In genomic region chr7:97345229-97345871, GRCm38 (mm10) we compare ENCODE assay signal across 9 mouse cellular contexts. TPM values are rescaled to one million over a fixed set of nuclear protein-coding genes. Genes with fewer than 3 reads are reported as not detected.
DNase-seq lines count a peak whose midpoint lies in the region; ATAC-seq and TF ChIP-seq lines count a peak whose summit lies in the region.
"Had no signal": no experiment of that assay in that cellular context is flagged by ENCODE, and none has a peak within 500 bp of the region (broad histone marks: within the 10 kb centered on the region; RNA-seq: fewer than 3 reads in every experiment).

No protein-coding gene starts in this region.

- no peak overlapping the region for H3K4me3 ChIP-seq in hindbrain, embryonic 15.5 days
- no peak overlapping the region for H3K4me3 ChIP-seq in hindbrain, embryonic 12.5 days
- no peak overlapping the region for H3K4me3 ChIP-seq in liver, postnatal 0 days (ENCODE audit: low read depth, low read length)

- peak; percentile 80 for ATAC-seq in hindbrain, embryonic 15.5 days (ENCODE audit: low FRiP score, low read depth)
- ATAC-seq in hindbrain, embryonic 12.5 days (ENCODE audit: low FRiP score) = no peak
- ATAC-seq in inflammation-experienced regulatory T-cells, adult 6 months = no peak
- no peak for ATAC-seq in liver, postnatal 0 days

- no peak for TF ChIP-seq EP300 in liver, postnatal 0 days (IDR thresholded peaks at IDR 0.05; ENCODE audit: low read depth)

- WGBS in hindbrain, embryonic 15.5 days = 43% methylated on average over 10 of the region's 10 CpGs
- WGBS in hindbrain, embryonic 12.5 days = 69% methylated on average over 10 of the region's 10 CpGs
- 65% methylated on average over 10 of the region's 10 CpGs for WGBS in liver, postnatal 0 days (ENCODE audit: insufficient replicate concordance)

- no peak overlapping the region for H3K9ac ChIP-seq in hindbrain, embryonic 15.5 days
- H3K9ac ChIP-seq in hindbrain, embryonic 12.5 days = no peak overlapping the region
- no peak overlapping the region for H3K9ac ChIP-seq in liver, postnatal 0 days (replicated peaks)

- no peak for TF ChIP-seq CTCF in liver, postnatal 0 days (IDR thresholded peaks at IDR 0.05; ENCODE audit: low read depth)

- peaks cover 15% of the 10 kb centered on the region for H3K4me1 ChIP-seq in hindbrain, embryonic 15.5 days (replicated peaks)
- H3K4me1 ChIP-seq in hindbrain, embryonic 12.5 days = peaks cover 3% of the 10 kb centered on the region; the same call in 1 of the 2 replicates
- H3K4me1 ChIP-seq in liver, postnatal 0 days (ENCODE audit: insufficient read depth) = peaks cover 5% of the 10 kb centered on the region; the same call in 1 of the 2 replicates

- no peaks in the 10 kb centered on the region for H3K9me3 ChIP-seq in hindbrain, embryonic 15.5 days
- H3K9me3 ChIP-seq in hindbrain, embryonic 12.5 days (replicated peaks) = no peaks in the 10 kb centered on the region
- no peaks in the 10 kb centered on the region for H3K9me3 ChIP-seq in liver, postnatal 0 days (ENCODE audit: low read length)

- peaks cover 7% of the 10 kb centered on the region for H3K36me3 ChIP-seq in hindbrain, embryonic 15.5 days
- H3K36me3 ChIP-seq in hindbrain, embryonic 12.5 days = peaks cover 10% of the 10 kb centered on the region
- no peaks in the 10 kb centered on the region; the same call in 1 of the 2 replicates for H3K36me3 ChIP-seq in liver, postnatal 0 days (replicated peaks; ENCODE audit: insufficient read depth, low read length)

- DNase-seq in cerebellum, adult 8-10 months = peak; percentile 43
- DNase-seq in gastrocnemius, postnatal 25 days = peak; percentile 73
- peak; percentile 75 for DNase-seq in layer of hippocampus, postnatal 36 days
- peak; percentile 58 for DNase-seq in skeletal muscle tissue, adult 2 months (ENCODE audit: low read depth, low spot score)
- DNase-seq in liver, postnatal 0 days = no peak

- no peaks in the 10 kb centered on the region for H3K27me3 ChIP-seq in hindbrain, embryonic 15.5 days
- H3K27me3 ChIP-seq in hindbrain, embryonic 12.5 days = no peaks in the 10 kb centered on the region
- H3K27me3 ChIP-seq in liver, postnatal 0 days (ENCODE audit: insufficient read depth, low read length) = no peaks in the 10 kb centered on the region

- no peak overlapping the region for H3K4me2 ChIP-seq in hindbrain, embryonic 15.5 days
- no peak overlapping the region for H3K4me2 ChIP-seq in hindbrain, embryonic 12.5 days (replicated peaks)
- H3K4me2 ChIP-seq in liver, postnatal 0 days (ENCODE audit: low read depth, low read length) = no peak overlapping the region

- H3K27ac ChIP-seq in hindbrain, embryonic 15.5 days (replicated peaks) = peak overlapping the region; percentile 34; the same call in 1 of the 2 replicates
- H3K27ac ChIP-seq in hindbrain, embryonic 12.5 days = no peak overlapping the region
- no peak overlapping the region for H3K27ac ChIP-seq in liver, postnatal 0 days (ENCODE audit: low read depth)
- H3K27ac ChIP-seq: kidney, postnatal 0 days had no signal

RNA-seq across cellular contexts. Expression of gene Kctd21, which starts 13.2 kb away (rescaled TPM):
- polyA plus RNA-seq in hindbrain, embryonic 15.5 days (2015; fragmentation: Nextera tagmentation; extraction: Ambion mirVana) = 7.3 and 7.7 TPM in 2 replicates
- polyA plus RNA-seq in hindbrain, embryonic 12.5 days (2016; fragmentation: Nextera tagmentation; extraction: Ambion mirVana) = 6.3 and 7.7 TPM in 2 replicates
- 1 to 10 TPM; 2.9 to 3.8 TPM for total RNA-seq in gastrocnemius, postnatal 25 days (2021)
- 10 to 100 TPM; 13.8 to 15.6 TPM for total RNA-seq in layer of hippocampus, postnatal 36 days (2021)
- 1 to 10 TPM in 2 of 3 experiments, under 1 TPM in 1; 0.97 to 1.6 (median 1.5) TPM for polyA plus RNA-seq in inflammation-experienced regulatory T-cells, adult 6 months (2017; shearing (Covaris generic))
- 1.1 and 1.2 TPM in 2 replicates for polyA plus RNA-seq in liver, postnatal 0 days (2015; fragmentation: Nextera tagmentation; extraction: Ambion mirVana)

RNA-seq across cellular contexts. Expression of gene Usp35, which starts 13.5 kb away (rescaled TPM):
- polyA plus RNA-seq in hindbrain, embryonic 15.5 days (2015; fragmentation: Nextera tagmentation; extraction: Ambion mirVana) = 3.6 and 5.2 TPM in 2 replicates
- polyA plus RNA-seq in hindbrain, embryonic 12.5 days (2016; fragmentation: Nextera tagmentation; extraction: Ambion mirVana) = 4.0 and 5.1 TPM in 2 replicates
- 1 to 10 TPM in 1 of 2 experiments, under 1 TPM in 1; 1.00 to 1.2 TPM for total RNA-seq in gastrocnemius, postnatal 25 days (2021)
- total RNA-seq in layer of hippocampus, postnatal 36 days (2021) = 10 to 100 TPM; 12.9 to 14.1 TPM
- 1 to 10 TPM in 2 of 3 experiments, under 1 TPM in 1; 0.87 to 2.3 (median 2.3) TPM for polyA plus RNA-seq in inflammation-experienced regulatory T-cells, adult 6 months (2017; shearing (Covaris generic))
- 0.14 and 0.18 TPM in 2 replicates for polyA plus RNA-seq in liver, postnatal 0 days (2015; fragmentation: Nextera tagmentation; extraction: Ambion mirVana)

RNA-seq across cellular contexts. Expression of gene Alg8, which starts 26.1 kb away (rescaled TPM):
- 14.8 and 16.2 TPM in 2 replicates for polyA plus RNA-seq in hindbrain, embryonic 15.5 days (2015; fragmentation: Nextera tagmentation; extraction: Ambion mirVana)
- polyA plus RNA-seq in hindbrain, embryonic 12.5 days (2016; fragmentation: Nextera tagmentation; extraction: Ambion mirVana) = 27.6 and 28.1 TPM in 2 replicates
- total RNA-seq in gastrocnemius, postnatal 25 days (2021) = 1 to 10 TPM; 3.2 to 4.1 TPM
- 10 to 100 TPM; 10.6 to 12.0 TPM for total RNA-seq in layer of hippocampus, postnatal 36 days (2021)
- polyA plus RNA-seq in inflammation-experienced regulatory T-cells, adult 6 months (2017; shearing (Covaris generic)) = 10 to 100 TPM; 18.9 to 27.2 (median 22.7) TPM
- polyA plus RNA-seq in liver, postnatal 0 days (2015; fragmentation: Nextera tagmentation; extraction: Ambion mirVana) = 14.5 and 16.2 TPM in 2 replicates

RNA-seq across cellular contexts. Expression of gene Ndufc2, which starts 54.5 kb away (rescaled TPM):
- 440 and 478 TPM in 2 replicates for polyA plus RNA-seq in hindbrain, embryonic 15.5 days (2015; fragmentation: Nextera tagmentation; extraction: Ambion mirVana)
- 350 and 364 TPM in 2 replicates for polyA plus RNA-seq in hindbrain, embryonic 12.5 days (2016; fragmentation: Nextera tagmentation; extraction: Ambion mirVana)
- total RNA-seq in gastrocnemius, postnatal 25 days (2021) = 100 to 1,000 TPM; 322 to 325 TPM
- total RNA-seq in layer of hippocampus, postnatal 36 days (2021) = 100 to 1,000 TPM; 221 to 238 TPM
- polyA plus RNA-seq in inflammation-experienced regulatory T-cells, adult 6 months (2017; shearing (Covaris generic)) = 100 to 1,000 TPM; 178 to 215 (median 183) TPM
- polyA plus RNA-seq in liver, postnatal 0 days (2015; fragmentation: Nextera tagmentation; extraction: Ambion mirVana) = 323 and 339 TPM in 2 replicates
